Mouse (Mus musculus) liver, adult 10 weeks (tissue): ENCODE measurements around the gene Ppif. TPM values are rescaled to one million over a fixed set of nuclear protein-coding genes. Genes with fewer than 3 reads are reported as not detected.

ENCODE experiments used
- polyA plus RNA-seq: library from polyadenylated mRNA; stranded (reverse); fragments of 350-450 nt; fragmentation: Illumina TruSeq; extraction: RNeasy Lipid Tissue Mini Kit (QIAGEN cat#74804); gene quantifications from one replicate; pipeline ENCODE4 v1.2.3, GENCODE M21; 2014; ENCODE audit warnings: low read depth, low replicate concordance

Gene Ppif
- 12.3 TPM for polyA plus RNA-seq

DNA sequence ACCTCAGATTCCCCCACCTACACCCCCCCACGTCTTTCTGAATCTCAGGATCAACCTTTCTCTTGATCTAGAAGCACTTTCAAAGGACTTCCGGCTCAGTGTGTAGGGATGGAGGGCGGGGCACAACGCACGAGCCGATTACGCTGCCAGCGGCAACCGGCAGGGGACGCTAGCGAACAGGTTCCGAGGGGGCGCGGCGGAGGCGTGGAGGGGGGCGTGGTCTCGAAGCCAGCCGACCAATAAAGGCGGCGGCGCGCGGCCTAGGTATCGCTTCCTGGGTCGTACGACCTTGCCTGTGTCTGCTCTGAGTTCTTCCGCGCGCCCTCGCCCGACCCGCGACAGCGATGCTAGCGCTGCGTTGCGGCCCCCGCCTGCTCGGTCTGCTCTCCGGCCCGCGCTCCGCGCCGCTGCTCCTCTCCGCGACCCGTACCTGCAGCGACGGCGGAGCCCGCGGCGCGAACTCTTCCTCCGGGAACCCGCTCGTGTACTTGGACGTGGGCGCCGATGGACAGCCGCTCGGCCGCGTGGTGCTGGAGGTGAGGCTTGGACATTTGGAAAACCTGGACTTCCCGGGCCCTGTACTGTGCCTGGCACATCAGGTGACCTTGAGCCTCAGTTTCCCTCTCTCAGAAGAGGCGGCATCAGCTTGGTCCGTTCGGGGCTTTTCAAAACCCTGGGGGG, at the start of gene Ppif:
Gene Ppif, plus strand, starts transcription at position 267 of the 681 bp plus-strand sequence.

Other genes with a start within 250 kb of the Ppif start
- gene Zmiz1, start 235.0 kb upstream of the Ppif start, polyA plus RNA-seq: 6.4 TPM
- 53.4 TPM for gene Zcchc24, start 74.9 kb downstream of the Ppif start, polyA plus RNA-seq
- 8.7 TPM for gene Anxa11, start 148.0 kb downstream of the Ppif start, polyA plus RNA-seq
- not detected for gene Plac9a, start 208.9 kb downstream of the Ppif start, polyA plus RNA-seq
- gene Tmem254a, start 233.5 kb downstream of the Ppif start, polyA plus RNA-seq: 23.7 TPM
- not detected for gene Cphx1, start 244.2 kb downstream of the Ppif start, polyA plus RNA-seq